Comparison of ENCODE assay signal across 2 mouse cellular contexts in the genomic region with DNA sequence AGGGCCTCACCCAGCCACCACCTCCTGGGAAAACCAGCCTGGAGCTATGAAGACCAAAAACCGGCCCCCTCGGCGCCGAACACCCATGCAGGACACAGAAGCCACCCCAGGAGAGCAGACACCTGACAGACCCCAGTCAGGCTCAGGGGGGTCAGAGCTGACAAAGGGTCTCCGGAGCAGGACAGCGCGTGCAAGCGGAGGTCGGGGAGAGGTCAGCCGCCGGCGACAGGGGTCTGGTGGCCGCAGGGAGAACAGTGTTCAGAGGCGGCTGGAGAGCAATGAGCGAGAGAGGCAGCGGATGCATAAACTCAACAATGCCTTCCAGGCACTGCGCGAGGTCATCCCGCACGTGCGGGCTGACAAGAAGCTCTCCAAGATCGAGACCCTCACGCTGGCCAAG.
TF ChIP-seq lines count a peak whose summit lies in the region.

No protein-coding gene starts in this region.

TF ChIP-seq in CH12.LX, 34 proteins besides CTCF, POLR2A, EP300 and RAD21 (continued from another document):
- TF ChIP-seq NELFE (IDR thresholded peaks at IDR 0.05; ENCODE audit: low read depth, low read length) (no peak), UBTF (IDR thresholded peaks at IDR 0.05; ENCODE audit: low read depth, low read length) (no peak), POLR2AphosphoS2 (IDR thresholded peaks at IDR 0.05; ENCODE audit: low read depth, low read length) (no peak), ELF1 (IDR thresholded peaks at IDR 0.05; ENCODE audit: low read depth, low read length) (no peak), ZKSCAN1 (IDR thresholded peaks at IDR 0.05; ENCODE audit: borderline replicate concordance, low read depth, low read length) (no peak), ZNF384 (IDR thresholded peaks at IDR 0.05; ENCODE audit: low read depth, low read length) (no peak), MEF2A (IDR thresholded peaks at IDR 0.05; ENCODE audit: borderline replicate concordance, low read depth, low read length) (no peak), TCF12 (IDR thresholded peaks at IDR 0.05; ENCODE audit: low read depth, low read length) (no peak), ZMIZ1 (IDR thresholded peaks at IDR 0.05; ENCODE audit: low read depth, low read length) (no peak), GABPA (IDR thresholded peaks at IDR 0.05; ENCODE audit: insufficient replicate concordance, low read depth, low read length) (no peak), PAX5 (IDR thresholded peaks at IDR 0.05; ENCODE audit: low read length) (no peak)

TF ChIP-seq in ES-E14, 5 proteins besides CTCF, POLR2A, EP300 and RAD21 (continued from another document):
- no peak for TF ChIP-seq CHD2 (IDR thresholded peaks at IDR 0.05; ENCODE audit: low read depth, low read length)
